Mouse (Mus musculus): ENCODE measurements around the gene Pdzrn4.

- TF ChIP-seq POLR2A (IDR thresholded peaks at IDR 0.05; ENCODE audit: borderline replicate concordance, insufficient read depth, low read length) (no peak), CTCF (IDR thresholded peaks at IDR 0.05; ENCODE audit: borderline replicate concordance, insufficient read depth, low read depth, low read length) (no peak)
Observed at GRCm38 (mm10) chr15:92577476-92577875, 180.8 kb downstream of the Pdzrn4 start.

Data from cerebellum, adult 2 months (tissue).